Mouse (Mus musculus): ENCODE data around the gene Recql. TPM values are rescaled to one million over a fixed set of nuclear protein-coding genes. Genes with fewer than 3 reads are reported as not detected.

The Recql gene
- polyA plus RNA-seq, 1 experiment from 2014 or later: 18.0 TPM

DNA sequence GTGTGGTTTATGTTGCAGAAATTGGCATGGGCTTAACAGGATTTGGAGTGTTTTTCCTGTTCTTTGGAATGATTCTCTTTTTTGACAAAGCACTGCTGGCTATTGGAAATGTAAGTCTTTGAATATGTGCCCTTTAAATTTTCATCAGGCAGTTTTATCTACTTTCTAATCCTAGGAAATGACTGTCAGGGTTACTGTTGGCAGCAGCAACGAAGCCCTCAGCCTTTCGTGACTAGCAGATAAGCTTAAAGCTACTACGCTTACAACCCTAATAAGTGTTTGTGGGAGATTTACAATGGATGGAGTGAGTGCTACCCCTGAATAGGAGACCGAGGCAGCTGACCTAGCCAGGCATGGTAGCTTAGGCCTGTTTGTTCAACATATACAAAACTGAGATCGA, 5.4 kb upstream of the Recql start:
- H3K27ac ChIP-seq (ENCODE audit: low read length): no peak overlapping the region
- H3K36me3 ChIP-seq (ENCODE audit: control insufficient read depth, insufficient read depth, low read length): 0 out of 2 replicates have a peak, but pooled peaks cover 5% of the 10 kb centered on the region
- no peaks in the 10 kb centered on the region for H3K9me3 ChIP-seq (ENCODE audit: control insufficient read depth, low read length)
- no peak overlapping the region for H3K4me2 ChIP-seq (ENCODE audit: low read depth, low read length)
- 76% methylated on average over 5 of the region's 5 CpGs for WGBS
- no peak overlapping the region for H3K4me3 ChIP-seq (ENCODE audit: low read length)
- H3K27me3 ChIP-seq (replicated peaks; ENCODE audit: control insufficient read depth, insufficient read depth, low read length): no peaks in the 10 kb centered on the region
- ATAC-seq: no peak
- H3K9ac ChIP-seq (ENCODE audit: low read depth, low read length): no peak overlapping the region
- H3K4me1 ChIP-seq (ENCODE audit: control insufficient read depth, insufficient read depth, low read length): peaks cover 3% of the 10 kb centered on the region

DNA sequence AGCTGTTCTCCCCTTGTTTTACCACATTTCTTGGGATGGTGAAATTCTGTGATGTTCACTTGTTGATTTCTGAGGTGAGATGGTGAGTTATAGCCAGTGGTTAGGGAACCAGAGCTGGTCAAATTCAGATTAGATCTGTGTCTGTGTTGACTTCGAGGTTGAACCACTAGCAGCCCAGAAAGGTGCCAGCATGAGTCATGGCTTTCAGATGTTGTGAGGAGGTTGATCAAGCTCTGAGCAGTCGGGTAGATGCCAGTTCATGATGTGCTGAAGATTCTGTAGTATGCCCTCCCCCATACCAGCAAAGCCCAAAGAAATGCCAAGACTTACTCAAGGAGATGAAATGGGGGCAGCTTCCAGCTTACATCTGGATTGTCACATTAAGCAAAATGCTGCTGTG, 2.2 kb upstream of the Recql start:
- 0 out of 2 replicates have a peak, but pooled peaks cover 5% of the 10 kb centered on the region for H3K36me3 ChIP-seq (ENCODE audit: control insufficient read depth, insufficient read depth, low read length)
- no peak overlapping the region for H3K9ac ChIP-seq (ENCODE audit: low read depth, low read length)
- H3K27ac ChIP-seq (ENCODE audit: low read length): no peak overlapping the region
- WGBS: 81% methylated on average over 2 of the region's 2 CpGs
- no peak overlapping the region for H3K4me2 ChIP-seq (ENCODE audit: low read depth, low read length)
- H3K9me3 ChIP-seq (ENCODE audit: control insufficient read depth, low read length): no peaks in the 10 kb centered on the region
- H3K4me3 ChIP-seq (ENCODE audit: low read length): no peak overlapping the region
- no peak for ATAC-seq
- H3K4me1 ChIP-seq (ENCODE audit: control insufficient read depth, insufficient read depth, low read length): peaks cover 7% of the 10 kb centered on the region
- H3K27me3 ChIP-seq (replicated peaks; ENCODE audit: control insufficient read depth, insufficient read depth, low read length): no peaks in the 10 kb centered on the region

DNA sequence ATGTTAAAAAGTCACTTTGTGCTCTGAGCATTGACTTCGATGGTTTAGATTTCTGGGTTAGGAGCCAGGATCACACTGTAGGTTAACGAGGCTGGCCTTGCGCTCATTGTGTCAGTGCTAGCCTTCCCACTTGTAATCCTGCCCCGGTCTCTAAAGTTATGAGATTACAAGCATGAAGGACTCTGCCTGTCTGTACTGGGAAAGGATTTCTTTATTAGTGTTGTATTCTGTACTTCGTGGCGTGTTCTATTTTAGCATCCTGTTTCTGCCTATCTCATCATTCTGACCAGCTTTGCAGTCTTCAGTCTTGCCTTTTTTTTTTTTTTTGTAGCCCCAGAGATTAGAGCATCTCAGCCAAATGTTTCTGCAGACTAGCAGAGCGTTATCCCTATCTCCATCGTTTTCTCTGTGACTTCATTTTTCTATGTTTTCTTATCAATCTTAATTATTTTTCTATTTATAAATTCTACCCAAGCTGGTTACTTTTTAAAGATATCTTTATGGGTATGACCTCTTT, 926 bp upstream of the Recql start:
- ATAC-seq: no peak
- 19% methylated on average over 8 of the region's 8 CpGs for WGBS

DNA sequence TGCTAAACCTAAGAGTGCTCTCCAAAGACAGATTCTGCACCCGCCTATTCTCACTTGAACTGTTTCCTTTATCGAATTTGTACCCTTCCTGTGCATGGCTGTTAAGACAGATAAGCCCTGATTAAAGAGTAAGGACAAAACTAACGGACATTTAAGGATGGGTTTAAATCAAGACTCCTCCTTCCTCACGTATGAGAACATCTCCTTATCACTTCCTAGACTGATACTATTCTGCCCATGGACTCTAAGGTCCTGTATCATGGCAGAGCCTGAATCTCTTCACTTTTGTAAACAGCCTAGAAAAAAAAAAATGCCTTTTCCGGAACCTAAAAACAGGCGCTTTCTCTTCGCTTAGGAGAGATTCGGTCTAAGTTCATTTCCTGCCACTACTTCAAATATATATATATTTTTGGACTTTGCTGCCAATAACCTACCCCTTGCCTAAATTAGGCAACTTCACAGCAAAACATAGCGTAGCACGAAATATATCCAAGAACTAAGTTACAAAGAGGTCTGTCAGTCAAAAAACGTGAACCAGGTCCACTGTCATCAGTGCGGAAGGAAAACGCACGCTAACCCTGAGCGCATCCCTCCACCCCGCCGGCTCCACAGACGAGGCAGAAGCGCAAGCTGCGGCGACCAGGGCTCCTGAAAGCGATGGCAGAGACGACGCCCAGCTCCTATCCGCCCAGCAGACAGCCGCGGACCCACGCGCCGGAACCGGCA, 439 bp downstream of the Recql start:
- Histone ChIP-seq H3K4me1 (ENCODE audit: control insufficient read depth, insufficient read depth, low read length) (peaks cover 7% of the 10 kb centered on the region), H3K36me3 (ENCODE audit: control insufficient read depth, insufficient read depth, low read length) (no peaks in the 10 kb centered on the region), H3K4me2 (ENCODE audit: low read depth, low read length) (peak overlapping the region; percentile 75), H3K4me3 (ENCODE audit: low read length) (peak overlapping the region; percentile 84), H3K9me3 (ENCODE audit: control insufficient read depth, low read length) (no peaks in the 10 kb centered on the region), H3K27ac (ENCODE audit: low read length) (no peak overlapping the region), H3K27me3 (replicated peaks; ENCODE audit: control insufficient read depth, insufficient read depth, low read length) (no peaks in the 10 kb centered on the region), H3K9ac (ENCODE audit: low read depth, low read length) (peak overlapping the region; percentile 88)
- WGBS: 4% methylated on average over 31 of the region's 31 CpGs
- ATAC-seq: peak; percentile 86

More for the DNA sequence above, 926 bp upstream of the Recql start:
- Histone ChIP-seq H3K27ac (ENCODE audit: low read length) (no peak overlapping the region), H3K36me3 (ENCODE audit: control insufficient read depth, insufficient read depth, low read length) (no peaks in the 10 kb centered on the region), H3K27me3 (replicated peaks; ENCODE audit: control insufficient read depth, insufficient read depth, low read length) (no peaks in the 10 kb centered on the region), H3K4me3 (ENCODE audit: low read length) (peak overlapping the region; percentile 84), H3K4me1 (ENCODE audit: control insufficient read depth, insufficient read depth, low read length) (peaks cover 7% of the 10 kb centered on the region), H3K4me2 (ENCODE audit: low read depth, low read length) (peak overlapping the region; percentile 76), H3K9ac (ENCODE audit: low read depth, low read length) (peak overlapping the region; percentile 88), H3K9me3 (ENCODE audit: control insufficient read depth, low read length) (no peaks in the 10 kb centered on the region)

GRCm38 (mm10) chr6:142384521-142384920, 2.4 kb downstream of the Recql start:
- Histone ChIP-seq H3K36me3 (ENCODE audit: control insufficient read depth, insufficient read depth, low read length) (no peaks in the 10 kb centered on the region), H3K9me3 (ENCODE audit: control insufficient read depth, low read length) (no peaks in the 10 kb centered on the region), H3K27ac (ENCODE audit: low read length) (no peak overlapping the region), H3K9ac (ENCODE audit: low read depth, low read length) (no peak overlapping the region), H3K4me2 (ENCODE audit: low read depth, low read length) (no peak overlapping the region), H3K4me1 (ENCODE audit: control insufficient read depth, insufficient read depth, low read length) (peaks cover 7% of the 10 kb centered on the region), H3K4me3 (ENCODE audit: low read length) (no peak overlapping the region), H3K27me3 (replicated peaks; ENCODE audit: control insufficient read depth, insufficient read depth, low read length) (no peaks in the 10 kb centered on the region)
- ATAC-seq: no peak
- WGBS: 89% methylated on average over 9 of the region's 9 CpGs

- ATAC-seq: no peak
- Histone ChIP-seq H3K4me1 (ENCODE audit: control insufficient read depth, insufficient read depth, low read length) (peaks cover 4% of the 10 kb centered on the region), H3K36me3 (ENCODE audit: control insufficient read depth, insufficient read depth, low read length) (peaks cover 3% of the 10 kb centered on the region; the same call in 1 of the 2 replicates), H3K4me2 (ENCODE audit: low read depth, low read length) (no peak overlapping the region), H3K27ac (ENCODE audit: low read length) (no peak overlapping the region), H3K9me3 (ENCODE audit: control insufficient read depth, low read length) (no peaks in the 10 kb centered on the region), H3K4me3 (ENCODE audit: low read length) (no peak overlapping the region), H3K9ac (ENCODE audit: low read depth, low read length) (no peak overlapping the region), H3K27me3 (replicated peaks; ENCODE audit: control insufficient read depth, insufficient read depth, low read length) (no peaks in the 10 kb centered on the region)
- WGBS: 90% methylated on average over 7 of the region's 7 CpGs
These were observed 5.3 kb downstream of the Recql start for GRCm38 (mm10) chr6:142381615-142382014.

- Histone ChIP-seq H3K27ac (ENCODE audit: low read length) (no peak overlapping the region), H3K4me3 (ENCODE audit: low read length) (no peak overlapping the region), H3K9ac (ENCODE audit: low read depth, low read length) (no peak overlapping the region), H3K36me3 (ENCODE audit: control insufficient read depth, insufficient read depth, low read length) (peaks cover 3% of the 10 kb centered on the region; the same call in 1 of the 2 replicates), H3K9me3 (ENCODE audit: control insufficient read depth, low read length) (no peaks in the 10 kb centered on the region), H3K4me1 (ENCODE audit: control insufficient read depth, insufficient read depth, low read length) (no peaks in the 10 kb centered on the region), H3K27me3 (replicated peaks; ENCODE audit: control insufficient read depth, insufficient read depth, low read length) (no peaks in the 10 kb centered on the region), H3K4me2 (ENCODE audit: low read depth, low read length) (no peak overlapping the region)
- WGBS: 88% methylated on average over 6 of the region's 6 CpGs
- ATAC-seq: no peak
These were observed 6.9 kb downstream of the Recql start for GRCm38 (mm10) chr6:142379961-142380360.

GRCm38 (mm10) chr6:142378576-142379330, 8.1 kb downstream of the Recql start:
- no peaks in the 10 kb centered on the region for H3K4me1 ChIP-seq (ENCODE audit: control insufficient read depth, insufficient read depth, low read length)
- H3K4me2 ChIP-seq (ENCODE audit: low read depth, low read length): no peak overlapping the region
- no peak for ATAC-seq
- H3K4me3 ChIP-seq (ENCODE audit: low read length): no peak overlapping the region
- H3K9me3 ChIP-seq (ENCODE audit: control insufficient read depth, low read length): no peaks in the 10 kb centered on the region
- no peaks in the 10 kb centered on the region for H3K27me3 ChIP-seq (replicated peaks; ENCODE audit: control insufficient read depth, insufficient read depth, low read length)
- no peak overlapping the region for H3K9ac ChIP-seq (ENCODE audit: low read depth, low read length)
- 90% methylated on average over 8 of the region's 8 CpGs for WGBS
- no peak overlapping the region for H3K27ac ChIP-seq (ENCODE audit: low read length)
- peaks cover 3% of the 10 kb centered on the region; the same call in 1 of the 2 replicates for H3K36me3 ChIP-seq (ENCODE audit: control insufficient read depth, insufficient read depth, low read length)

DNA sequence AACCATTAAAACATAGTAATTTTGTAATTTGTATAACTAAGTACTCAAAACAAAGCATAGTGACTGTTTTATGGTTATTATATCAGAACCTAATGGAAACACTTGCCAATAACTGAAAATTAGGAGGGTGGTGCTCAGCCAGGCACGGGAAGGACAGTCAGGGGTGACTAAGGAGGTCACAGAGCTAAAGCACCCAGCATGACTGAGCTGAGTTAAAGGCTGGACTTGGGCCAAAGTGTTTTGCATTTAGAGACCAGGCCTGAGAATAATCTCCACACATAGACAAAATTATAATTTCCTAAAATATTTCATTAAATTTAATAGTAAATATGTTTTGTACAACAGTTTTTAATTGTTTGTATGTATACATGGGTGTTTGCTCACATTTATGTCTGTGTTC, 9.8 kb downstream of the Recql start:
- H3K9me3 ChIP-seq (ENCODE audit: control insufficient read depth, low read length): no peaks in the 10 kb centered on the region
- H3K4me3 ChIP-seq (ENCODE audit: low read length): no peak overlapping the region
- H3K27ac ChIP-seq (ENCODE audit: low read length): no peak overlapping the region
- H3K4me1 ChIP-seq (ENCODE audit: control insufficient read depth, insufficient read depth, low read length): no peaks in the 10 kb centered on the region
- H3K27me3 ChIP-seq (replicated peaks; ENCODE audit: control insufficient read depth, insufficient read depth, low read length): no peaks in the 10 kb centered on the region
- no peak overlapping the region for H3K4me2 ChIP-seq (ENCODE audit: low read depth, low read length)
- no peak for ATAC-seq
- peaks cover 4% of the 10 kb centered on the region for H3K36me3 ChIP-seq (ENCODE audit: control insufficient read depth, insufficient read depth, low read length)
- H3K9ac ChIP-seq (ENCODE audit: low read depth, low read length): no peak overlapping the region
- WGBS: 70% methylated on average over 1 of the region's 1 CpGs
